Mouse (Mus musculus) lung, postnatal 36 days (tissue): ENCODE measurements around the gene Ptpru.

Experiments
- DNase-seq: peaks from one replicate; pipeline ENCODE4 v3.0.0; 2022; ENCODE audit warnings: mixed read lengths

Ptpru gene

DNA sequence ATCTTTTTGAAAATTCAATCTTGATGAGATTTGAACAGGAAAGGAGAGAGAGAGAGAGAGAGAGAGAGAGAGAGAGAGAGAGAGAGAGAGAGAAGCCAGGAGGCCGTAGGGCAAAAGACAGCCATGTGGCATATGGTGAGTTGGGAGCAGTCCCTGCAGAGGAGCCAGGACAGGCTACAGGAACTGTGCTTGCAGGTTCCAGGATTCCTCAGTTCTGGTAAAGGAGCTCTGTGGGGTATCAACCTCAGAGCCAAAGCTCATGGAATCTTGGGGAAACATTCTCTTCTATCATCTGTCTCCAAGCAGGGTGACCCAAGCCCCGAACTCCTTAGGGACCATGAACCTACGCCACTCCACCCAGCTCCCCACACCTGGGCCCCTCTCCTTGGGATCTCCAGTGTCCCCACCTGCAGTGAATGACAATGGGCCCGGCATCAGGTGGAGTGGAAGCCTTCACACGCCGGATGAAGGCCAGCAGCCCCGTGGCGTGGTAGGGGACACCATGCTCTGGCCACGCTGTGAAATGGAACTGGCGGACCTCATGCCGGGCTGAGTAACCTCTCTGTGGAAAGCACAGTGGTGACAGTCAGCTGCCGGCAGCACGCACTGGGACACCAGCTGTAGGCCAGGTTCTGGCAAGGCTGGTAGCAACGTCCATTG is 59.3 kb downstream of the Ptpru start:
- no peak for DNase-seq

DNA sequence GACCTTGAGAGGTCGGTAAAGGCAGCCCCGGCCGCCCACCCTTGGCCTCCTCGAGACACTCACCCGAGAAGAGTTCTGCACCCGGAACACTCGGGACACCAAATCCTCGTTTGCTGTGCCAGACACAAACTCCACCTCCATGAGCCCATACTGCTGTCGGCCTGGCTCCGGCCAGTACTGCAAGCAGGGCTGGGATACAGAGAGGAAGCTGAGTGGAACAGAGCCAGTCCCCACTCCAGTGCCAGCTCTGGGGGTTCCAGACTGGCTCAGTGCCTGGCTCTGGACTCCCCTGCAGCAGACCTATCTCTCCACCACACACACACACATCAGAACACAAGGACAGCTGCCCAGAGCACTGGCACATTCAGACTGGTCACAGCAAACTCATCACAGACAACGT is 66.7 kb downstream of the Ptpru start:
- peak; percentile 75 for DNase-seq

DNA sequence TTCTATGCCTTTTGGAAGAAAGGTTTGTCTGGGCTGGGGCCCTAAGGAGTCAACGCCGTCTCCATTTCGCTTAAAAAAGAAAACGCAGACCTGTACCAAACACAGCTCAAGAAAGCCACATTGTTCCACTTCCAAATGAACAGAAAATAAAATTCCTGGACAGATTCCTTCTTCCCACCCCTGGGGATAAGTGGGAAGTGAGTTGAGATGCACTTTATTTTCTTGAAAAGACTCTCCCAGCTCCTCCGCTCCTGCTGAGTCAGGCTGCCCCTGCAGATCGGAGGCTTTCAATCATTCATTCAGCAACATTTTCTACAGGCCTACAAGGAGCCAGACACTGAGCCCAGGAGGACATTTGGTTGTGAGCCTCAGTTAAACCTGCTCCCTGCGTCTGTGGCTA is 74.2 kb downstream of the Ptpru start:
- no peak for DNase-seq

- DNase-seq, result peak; percentile 67
Measured at GRCm38 (mm10) chr4:131763479-131763878, 74.6 kb downstream of the Ptpru start.

- DNase-seq, result no peak
Measured at GRCm38 (mm10) chr4:131762211-131762784, 75.8 kb downstream of the Ptpru start.

DNA sequence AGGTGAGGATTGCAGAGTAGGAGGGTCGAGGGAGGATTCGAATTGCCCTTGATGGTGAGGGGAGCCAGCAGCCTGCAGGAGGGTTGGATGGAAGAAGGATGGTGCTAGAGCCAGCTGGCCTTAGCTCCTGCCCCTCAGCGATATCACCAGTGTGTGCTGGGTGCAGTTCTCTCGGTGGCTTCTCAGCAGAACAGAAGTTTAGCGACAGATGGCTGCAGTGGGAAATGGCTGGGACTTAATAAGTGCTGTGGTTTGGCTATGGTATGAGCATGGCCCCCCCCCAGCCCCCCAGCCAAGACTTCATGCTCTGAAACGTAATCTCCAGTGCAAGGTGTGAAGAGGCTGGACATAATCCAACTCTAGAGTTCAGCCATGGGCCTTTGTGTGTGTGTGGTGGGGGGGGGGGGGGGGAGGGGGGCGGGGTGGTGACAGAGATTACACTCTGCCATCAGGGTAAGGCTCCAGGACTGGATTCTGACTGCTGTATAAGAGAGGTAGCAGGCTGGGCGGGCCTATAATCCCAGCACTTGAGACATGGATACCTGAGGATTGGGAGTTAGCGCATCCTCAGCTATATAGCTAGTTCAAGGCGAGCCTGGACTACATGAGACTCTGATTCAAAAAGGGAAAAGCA is 85.8 kb downstream of the Ptpru start:
- no peak for DNase-seq

DNA sequence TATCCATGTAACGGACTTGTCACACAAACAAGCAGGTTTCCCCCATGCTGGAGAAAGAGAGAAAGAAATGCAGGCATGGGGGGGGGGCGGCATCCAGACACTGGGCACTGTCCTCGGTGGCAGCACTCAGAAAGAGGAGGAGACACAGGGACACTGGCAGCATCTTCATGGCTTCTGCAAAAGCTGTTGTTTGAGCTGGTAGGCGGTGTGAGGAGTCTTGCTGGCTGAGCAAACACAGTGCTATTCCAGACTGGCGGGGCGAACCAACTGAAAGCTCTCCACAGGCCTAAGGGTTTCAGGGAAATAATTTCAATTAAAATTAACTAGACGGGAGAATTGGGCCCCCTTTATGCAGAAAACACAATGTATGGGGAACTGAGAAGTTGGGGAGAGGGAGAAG is 86.5 kb downstream of the Ptpru start:
- DNase-seq, result no peak

- no peak for DNase-seq
Measured at GRCm38 (mm10) chr4:131749802-131750201, 88.3 kb downstream of the Ptpru start.

GRCm38 (mm10) chr4:131744685-131745043 is 93.4 kb downstream of the Ptpru start:
- peak; percentile 18 for DNase-seq

DNA sequence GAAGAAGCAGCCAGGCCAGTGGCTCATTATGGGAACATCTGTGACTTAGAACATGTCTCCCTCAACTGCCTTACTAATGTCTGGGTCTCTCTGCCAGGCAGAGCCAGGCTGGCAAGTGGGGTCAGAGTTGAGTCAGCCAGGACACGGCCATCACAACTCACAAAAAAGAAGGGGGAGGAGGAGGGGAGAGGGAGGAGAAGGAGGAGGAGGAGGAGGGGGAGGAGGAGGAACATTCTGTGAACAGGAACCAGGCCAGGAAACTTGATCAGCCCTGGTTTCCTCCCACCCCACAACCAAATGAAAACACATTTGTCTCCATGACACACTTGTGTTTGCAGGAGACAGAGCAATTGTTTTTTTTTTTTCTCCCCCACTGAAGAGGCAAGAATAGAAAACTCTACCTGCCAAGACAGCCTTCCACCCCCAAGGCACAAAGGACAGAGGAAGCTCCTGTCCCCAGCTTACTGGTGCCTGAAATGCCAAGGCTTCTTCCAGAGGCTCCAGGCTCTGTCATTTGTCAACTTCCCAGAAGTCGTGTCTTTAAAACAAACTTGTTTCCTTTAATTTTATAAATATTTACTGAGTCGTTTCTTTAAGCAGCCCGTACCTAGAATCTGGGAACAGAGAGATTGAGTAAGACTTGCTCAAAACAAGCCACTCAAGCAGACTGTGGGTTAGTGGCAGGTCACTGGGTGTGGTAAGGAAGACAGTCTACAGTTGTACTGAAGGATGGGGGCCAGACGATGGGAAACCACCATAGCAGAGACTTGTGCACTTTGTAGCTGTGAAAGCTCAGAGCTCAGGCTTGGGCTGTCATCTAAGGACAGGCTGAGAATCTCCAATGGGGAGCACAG is 94.0 kb downstream of the Ptpru start:
- peak; percentile 86 for DNase-seq

- DNase-seq, result peak; percentile 43
Measured at GRCm38 (mm10) chr4:131743031-131743430, 95.1 kb downstream of the Ptpru start.

DNA sequence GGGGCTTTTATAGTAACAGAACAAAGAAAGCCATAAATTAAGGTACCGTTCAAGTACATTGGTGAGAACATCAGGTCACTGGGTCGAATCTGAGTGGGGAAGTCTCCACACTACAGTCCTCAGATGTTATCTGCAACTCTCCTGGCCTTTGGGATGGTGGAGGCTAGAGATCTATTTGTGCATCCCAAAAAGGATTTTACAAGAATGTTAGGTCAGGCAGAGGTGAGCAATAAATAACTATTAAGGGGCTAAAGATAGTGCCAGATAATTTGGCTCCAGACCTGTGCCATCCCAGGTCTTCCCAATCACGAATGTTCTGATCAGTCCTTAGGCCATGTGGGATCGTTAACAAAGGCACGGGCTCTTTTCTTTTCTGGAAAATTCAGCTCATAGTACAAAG is 97.5 kb downstream of the Ptpru start:
- no peak for DNase-seq

DNA sequence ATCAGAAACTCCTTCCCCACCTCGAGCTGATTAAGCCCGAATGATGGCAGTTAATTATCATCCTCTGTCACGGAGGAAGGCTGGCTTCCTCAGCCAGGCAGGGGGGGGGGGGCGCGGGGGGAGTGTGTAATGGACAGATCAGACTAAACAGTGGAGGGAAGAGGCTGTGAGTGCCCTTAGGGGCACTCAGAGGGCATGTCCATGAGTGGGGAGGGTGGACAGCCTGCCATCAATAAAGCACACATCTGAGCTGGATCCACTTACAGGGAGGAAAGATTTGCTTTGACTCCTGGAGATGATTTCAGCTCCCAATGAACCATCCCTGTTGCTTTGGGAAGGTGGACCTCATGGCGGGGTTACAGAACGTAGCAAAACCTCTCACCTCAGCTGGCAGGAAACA is 109.5 kb downstream of the Ptpru start:
- DNase-seq, result no peak

DNA sequence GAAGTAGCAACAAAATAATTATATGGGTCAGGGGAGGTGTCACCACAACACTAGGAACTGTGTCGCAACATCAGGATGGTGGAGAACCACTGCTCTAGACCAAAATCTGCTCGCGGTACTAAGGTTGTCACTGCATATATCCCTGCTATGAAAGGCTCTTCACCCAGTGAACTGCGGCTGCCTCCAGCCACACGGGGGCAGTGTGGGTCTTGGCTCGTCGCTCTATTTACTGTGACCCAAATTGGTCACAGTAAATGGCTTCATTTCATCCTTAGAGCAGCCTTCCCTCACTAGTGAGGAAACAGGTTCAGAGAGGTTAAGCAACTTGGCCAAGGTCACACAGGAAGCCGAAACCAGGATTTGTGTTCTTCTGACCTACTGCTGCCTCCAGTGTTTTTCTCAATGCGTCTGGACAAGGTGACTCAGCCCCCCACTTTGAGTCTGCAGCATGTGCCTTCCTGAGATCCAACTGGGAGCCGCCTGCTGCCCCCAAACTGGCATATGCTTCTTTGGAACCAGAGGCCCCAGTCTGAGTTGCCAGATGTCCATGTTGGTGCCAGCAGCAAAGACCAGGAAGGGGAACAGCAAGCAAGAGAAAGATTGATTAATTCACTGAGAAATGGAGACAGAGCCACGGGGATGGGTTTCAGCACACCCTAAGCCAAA is 114.5 kb downstream of the Ptpru start:
- peak; percentile 89 for DNase-seq

GRCm38 (mm10) chr4:131722121-131722841 is 115.8 kb downstream of the Ptpru start:
- DNase-seq, result peak; percentile 76

- DNase-seq, result no peak
Measured at GRCm38 (mm10) chr4:131719151-131719550, 118.9 kb downstream of the Ptpru start.
